Mouse (Mus musculus): ENCODE data around the gene Abcc9. TPM values are rescaled to one million over a fixed set of nuclear protein-coding genes. Genes with fewer than 3 reads are reported as not detected.

Gene Abcc9
- polyA plus RNA-seq, 1 experiment from 2014 or later, result 3.1 TPM

GRCm38 (mm10) chr6:142540561-142541160 is 161.5 kb downstream of the Abcc9 start:
- no peaks in the 10 kb centered on the region for H3K36me3 ChIP-seq
- H3K4me3 ChIP-seq, result no peak overlapping the region
- H3K27ac ChIP-seq (replicated peaks), result no peak overlapping the region
- H3K4me2 ChIP-seq (replicated peaks), result no peak overlapping the region
- WGBS, result 93% methylated on average over 10 of the region's 10 CpGs
- H3K9ac ChIP-seq (replicated peaks), result no peak overlapping the region
- H3K4me1 ChIP-seq, result no peaks in the 10 kb centered on the region
- no peaks in the 10 kb centered on the region for H3K9me3 ChIP-seq
- no peaks in the 10 kb centered on the region for H3K27me3 ChIP-seq
- no peak for ATAC-seq (ENCODE audit: low FRiP score, low read depth)

GRCm38 (mm10) chr6:142540131-142540530 is 162.0 kb downstream of the Abcc9 start:
- H3K27ac ChIP-seq (replicated peaks), result no peak overlapping the region
- no peak overlapping the region for H3K4me2 ChIP-seq (replicated peaks)
- no peaks in the 10 kb centered on the region for H3K27me3 ChIP-seq
- WGBS, result 91% methylated on average over 5 of the region's 5 CpGs
- no peaks in the 10 kb centered on the region for H3K4me1 ChIP-seq
- ATAC-seq (ENCODE audit: low FRiP score, low read depth), result no peak
- no peaks in the 10 kb centered on the region for H3K9me3 ChIP-seq
- no peak overlapping the region for H3K4me3 ChIP-seq
- no peak overlapping the region for H3K9ac ChIP-seq (replicated peaks)
- H3K36me3 ChIP-seq, result no peaks in the 10 kb centered on the region

GRCm38 (mm10) chr6:142538503-142538902 is 163.6 kb downstream of the Abcc9 start:
- Histone ChIP-seq H3K9ac (replicated peaks) (no peak overlapping the region), H3K27ac (replicated peaks) (no peak overlapping the region), H3K9me3 (no peaks in the 10 kb centered on the region), H3K27me3 (no peaks in the 10 kb centered on the region), H3K4me1 (no peaks in the 10 kb centered on the region), H3K4me2 (replicated peaks) (no peak overlapping the region), H3K4me3 (no peak overlapping the region), H3K36me3 (no peaks in the 10 kb centered on the region)
- 91% methylated on average over 17 of the region's 17 CpGs for WGBS
- ATAC-seq (ENCODE audit: low FRiP score, low read depth), result no peak

Other genes starting within 250 kb of the Abcc9 start
- 0.10 TPM in 1 of 2 replicates, not detected in the other for gene Gys2, start 229.2 kb downstream of the Abcc9 start, polyA plus RNA-seq (2016; fragmentation: Nextera tagmentation; extraction: Ambion mirVana)
- 388 and 389 TPM in 2 replicates for gene Ldhb, start 194.4 kb downstream of the Abcc9 start, polyA plus RNA-seq (2016; fragmentation: Nextera tagmentation; extraction: Ambion mirVana)
- 6.3 and 7.2 TPM in 2 replicates for gene Kcnj8, start 130.7 kb downstream of the Abcc9 start, polyA plus RNA-seq (2016; fragmentation: Nextera tagmentation; extraction: Ambion mirVana)
- gene Cmas, start 54.4 kb upstream of the Abcc9 start, polyA plus RNA-seq (2016; fragmentation: Nextera tagmentation; extraction: Ambion mirVana), result 138 and 143 TPM in 2 replicates
- not detected in 2 replicates for gene Sult6b2, start 102.2 kb upstream of the Abcc9 start, polyA plus RNA-seq (2016; fragmentation: Nextera tagmentation; extraction: Ambion mirVana)

Measured in midbrain, embryonic 12.5 days (tissue).